Mouse (Mus musculus) cerebellum, adult 11 months (tissue): ENCODE data around the gene Hlcs.

ENCODE experiments used
- DNase-seq: peaks from one replicate; pipeline ENCODE4 v3.0.0; 2022

Hlcs gene

GRCm38 (mm10) chr16:94289138-94290072 is 24.0 kb downstream of the Hlcs start:
- peak; percentile 65 for DNase-seq

DNA sequence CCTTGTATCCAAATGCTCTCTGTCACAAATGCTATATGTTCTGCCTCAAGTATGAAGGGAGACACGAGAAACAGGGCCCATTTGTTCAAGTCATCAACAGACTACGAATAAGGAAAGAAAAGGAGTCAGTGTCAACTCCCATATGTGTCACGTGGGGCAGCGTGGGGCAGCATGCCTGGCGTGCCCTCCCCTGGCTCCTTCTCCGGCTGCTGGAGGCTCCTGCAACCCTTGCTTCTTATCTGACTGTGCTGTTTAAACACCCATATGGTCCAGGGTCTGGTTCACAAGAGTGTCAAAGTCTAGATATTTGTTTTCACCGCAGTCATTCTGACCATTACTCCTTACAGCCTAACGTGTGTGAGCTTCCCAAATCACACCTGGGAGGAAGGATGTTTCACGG is 25.5 kb downstream of the Hlcs start:
- no peak for DNase-seq

GRCm38 (mm10) chr16:94283972-94284371 is 29.4 kb downstream of the Hlcs start:
- no peak for DNase-seq

DNA sequence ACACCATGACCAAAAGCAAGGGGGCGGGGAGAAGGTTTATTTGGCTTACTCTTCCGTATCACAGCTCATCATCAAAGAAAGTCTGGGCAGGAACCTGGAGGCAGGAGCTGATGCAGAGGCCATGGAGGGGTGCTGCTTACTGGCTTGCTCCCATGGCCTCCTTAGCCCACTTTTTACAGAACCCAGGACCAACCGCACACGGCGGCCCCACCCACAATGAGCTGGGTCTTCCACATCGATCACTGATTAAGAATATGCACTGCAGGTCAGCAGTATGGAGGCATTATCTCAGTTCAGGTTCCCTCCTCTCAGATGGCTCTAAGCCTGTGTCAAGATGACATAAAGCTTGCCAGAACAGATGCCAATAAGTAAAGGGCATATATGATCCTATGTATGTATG is 42.5 kb downstream of the Hlcs start:
- no peak for DNase-seq

- peak; percentile 88 for DNase-seq
Measured at GRCm38 (mm10) chr16:94269635-94270034, 43.7 kb downstream of the Hlcs start.

DNA sequence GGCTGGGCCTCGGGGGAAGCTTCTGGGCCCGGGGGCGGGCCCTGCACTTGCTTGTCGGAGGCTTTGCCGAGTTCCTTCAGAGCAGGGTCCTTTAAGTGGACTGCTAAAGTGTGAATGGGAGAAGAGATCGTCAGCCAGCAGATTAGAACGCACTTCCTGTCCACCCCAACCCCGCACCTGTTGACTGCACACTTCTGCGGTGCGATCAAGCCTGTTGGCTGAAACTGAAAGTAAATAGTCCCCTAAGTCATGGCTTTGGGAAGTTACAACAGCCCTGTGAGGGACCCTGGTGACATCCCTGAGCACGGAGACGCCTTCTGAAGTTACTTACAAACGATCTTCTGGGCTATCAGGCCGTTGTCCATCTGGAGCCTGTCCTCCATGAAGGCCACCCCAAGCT is 45.2 kb downstream of the Hlcs start:
- DNase-seq: no peak

- no peak for DNase-seq
Measured at GRCm38 (mm10) chr16:94264611-94265010, 48.8 kb downstream of the Hlcs start.

DNA sequence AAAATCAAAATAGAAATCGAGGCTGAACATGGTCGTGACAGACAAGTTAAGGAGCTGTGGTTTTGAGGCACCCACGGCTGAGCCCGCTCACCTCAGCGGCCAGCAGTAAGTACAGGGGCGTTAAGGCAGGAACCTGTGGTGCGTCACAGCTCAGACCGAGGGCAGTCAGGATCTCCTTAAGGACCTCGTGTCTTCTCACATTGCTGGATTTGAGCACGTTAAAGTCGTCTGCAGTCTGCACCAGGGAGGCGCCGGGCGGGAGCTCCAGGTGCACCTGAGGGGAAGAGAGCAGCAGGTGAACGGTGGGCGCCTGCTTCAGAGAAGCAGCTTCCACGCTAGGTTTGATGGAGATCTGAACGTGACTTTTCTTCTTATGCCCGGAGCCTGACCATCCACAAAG is 50.9 kb downstream of the Hlcs start:
- no peak for DNase-seq

DNA sequence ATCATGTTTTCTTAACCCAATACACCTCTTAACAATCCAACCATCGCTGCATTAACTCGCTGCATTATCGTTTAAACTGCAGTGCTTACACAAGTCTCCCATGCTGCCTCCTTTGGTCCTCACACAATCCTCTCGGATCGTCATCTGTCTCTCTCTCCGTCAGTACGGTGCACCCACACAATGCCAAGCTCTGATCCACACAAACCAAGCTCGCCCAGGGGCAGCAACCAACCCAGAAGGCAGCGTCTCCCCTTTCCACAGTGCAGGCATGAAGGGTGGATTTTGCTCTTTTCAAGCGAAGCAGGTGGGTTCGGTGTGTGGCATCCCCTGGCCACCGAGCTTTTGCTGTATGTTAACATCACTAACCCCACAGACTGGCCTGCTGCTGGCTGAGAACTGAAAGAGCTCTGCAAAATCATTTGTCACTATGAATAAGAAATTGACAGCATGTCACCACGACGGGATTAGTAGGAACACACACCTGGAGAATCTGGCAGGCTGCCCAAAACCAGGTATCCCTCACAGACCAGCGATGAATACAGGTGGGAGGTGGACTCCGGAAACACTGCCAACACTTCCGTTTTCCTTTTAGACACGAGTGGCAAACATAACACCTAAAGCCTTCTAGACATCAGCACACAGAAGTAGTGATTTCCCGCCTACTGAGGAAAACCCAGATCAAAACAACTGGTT is 52.3 kb downstream of the Hlcs start:
- no peak for DNase-seq

DNA sequence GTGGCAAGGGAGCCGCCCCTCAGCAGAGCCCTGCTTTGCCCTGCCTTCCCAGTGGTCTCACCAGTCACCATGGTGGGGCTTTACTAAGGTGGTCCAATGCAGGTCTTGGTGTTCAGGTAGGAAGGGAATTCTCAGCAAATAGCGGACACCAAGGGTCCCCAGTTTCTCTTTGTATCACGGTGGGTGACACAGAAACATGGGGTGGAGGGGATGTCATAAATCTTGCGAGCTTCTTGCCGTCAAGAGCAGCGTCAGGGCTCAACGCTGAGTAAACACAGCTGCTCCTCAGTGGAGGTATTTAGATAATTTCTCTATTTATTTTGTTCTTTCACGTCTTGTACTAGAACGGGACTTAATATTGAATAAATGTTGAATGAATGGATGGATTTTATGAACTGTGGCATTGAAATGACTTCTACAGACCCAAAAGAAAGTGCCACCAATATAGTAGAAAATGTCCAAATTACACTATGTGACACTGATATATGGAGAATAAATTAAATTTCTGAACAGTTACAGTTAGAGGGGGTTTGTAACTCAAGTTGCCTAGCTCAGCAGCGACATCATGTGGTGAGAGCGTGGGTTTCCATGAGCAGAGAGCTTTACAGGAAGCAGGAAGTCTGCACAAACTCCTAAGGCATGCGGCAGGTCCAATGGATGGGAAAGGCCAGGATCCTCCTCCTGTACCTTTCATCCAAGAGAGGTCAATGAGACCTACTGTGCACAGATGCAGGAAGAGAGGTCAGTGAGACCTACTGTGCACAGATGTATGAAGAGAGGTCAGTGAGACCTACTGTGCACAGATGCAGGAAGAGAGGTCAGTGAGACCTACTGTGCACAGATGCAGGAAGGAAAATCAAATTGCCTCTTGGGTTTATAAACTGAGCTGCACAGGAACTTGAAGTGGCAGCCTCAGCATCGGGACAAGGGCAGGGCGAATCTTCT is 54.7 kb downstream of the Hlcs start:
- peak; percentile 43 for DNase-seq

DNA sequence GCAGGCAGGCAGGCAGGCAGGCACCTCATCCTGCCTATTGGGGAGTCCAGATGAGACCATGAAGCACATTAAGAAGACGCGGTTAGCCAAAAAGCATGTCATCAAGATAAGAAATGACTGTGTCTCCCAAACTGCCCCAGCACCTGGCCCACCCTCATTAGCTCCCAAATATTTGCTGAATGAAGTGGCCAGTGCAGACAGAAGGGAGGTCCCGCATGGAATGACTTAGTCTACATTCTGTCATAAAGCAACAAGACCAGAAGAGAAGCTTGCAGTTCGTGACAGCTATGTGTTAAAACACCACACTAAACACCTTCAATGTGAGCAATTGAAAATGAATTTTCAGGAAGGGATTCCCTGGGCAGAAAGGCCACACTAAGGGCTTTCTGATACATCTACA is 57.8 kb downstream of the Hlcs start:
- no peak for DNase-seq

DNA sequence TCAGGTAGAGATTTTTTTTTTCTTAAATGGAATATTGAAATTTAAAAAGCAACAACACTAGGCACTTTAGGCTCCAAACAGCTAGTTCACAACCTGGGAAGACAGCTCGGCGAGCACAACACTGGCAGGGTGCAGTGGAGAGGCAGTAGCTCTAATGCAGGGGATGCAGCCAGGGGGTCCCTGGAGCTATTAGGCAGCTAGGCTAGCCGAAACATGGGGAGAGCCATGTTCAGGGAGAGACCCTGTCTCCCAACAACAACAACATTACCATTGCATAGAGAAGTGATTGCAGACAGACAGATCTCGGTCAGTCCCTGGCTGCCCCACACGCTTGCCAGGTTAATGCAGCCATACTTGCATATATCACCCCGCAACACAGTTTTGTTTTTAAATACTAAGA is 58.3 kb downstream of the Hlcs start:
- no peak for DNase-seq

DNA sequence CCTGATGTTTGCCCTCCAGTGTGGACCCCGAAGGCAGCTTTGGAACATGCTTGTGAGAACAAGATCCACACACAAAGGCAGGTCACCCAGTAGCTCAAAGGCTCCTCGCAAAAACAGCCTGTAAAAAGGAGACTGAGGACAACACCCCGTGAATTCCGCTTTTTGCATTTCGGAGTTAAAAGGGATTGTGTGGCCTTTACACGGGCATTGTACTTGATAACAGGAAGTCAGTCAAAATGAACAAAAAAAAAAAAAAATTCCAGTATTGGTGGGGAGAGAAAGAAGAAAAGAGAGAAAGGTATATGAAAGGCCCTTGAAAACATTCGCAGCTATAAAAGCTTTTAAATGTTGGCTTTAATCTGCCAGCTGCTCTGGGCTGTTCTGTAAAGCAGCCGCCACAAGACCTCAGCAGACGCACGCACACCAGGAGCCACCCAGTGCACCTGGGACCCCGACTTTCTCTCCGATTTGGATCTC is 58.9 kb downstream of the Hlcs start:
- no peak for DNase-seq

DNA sequence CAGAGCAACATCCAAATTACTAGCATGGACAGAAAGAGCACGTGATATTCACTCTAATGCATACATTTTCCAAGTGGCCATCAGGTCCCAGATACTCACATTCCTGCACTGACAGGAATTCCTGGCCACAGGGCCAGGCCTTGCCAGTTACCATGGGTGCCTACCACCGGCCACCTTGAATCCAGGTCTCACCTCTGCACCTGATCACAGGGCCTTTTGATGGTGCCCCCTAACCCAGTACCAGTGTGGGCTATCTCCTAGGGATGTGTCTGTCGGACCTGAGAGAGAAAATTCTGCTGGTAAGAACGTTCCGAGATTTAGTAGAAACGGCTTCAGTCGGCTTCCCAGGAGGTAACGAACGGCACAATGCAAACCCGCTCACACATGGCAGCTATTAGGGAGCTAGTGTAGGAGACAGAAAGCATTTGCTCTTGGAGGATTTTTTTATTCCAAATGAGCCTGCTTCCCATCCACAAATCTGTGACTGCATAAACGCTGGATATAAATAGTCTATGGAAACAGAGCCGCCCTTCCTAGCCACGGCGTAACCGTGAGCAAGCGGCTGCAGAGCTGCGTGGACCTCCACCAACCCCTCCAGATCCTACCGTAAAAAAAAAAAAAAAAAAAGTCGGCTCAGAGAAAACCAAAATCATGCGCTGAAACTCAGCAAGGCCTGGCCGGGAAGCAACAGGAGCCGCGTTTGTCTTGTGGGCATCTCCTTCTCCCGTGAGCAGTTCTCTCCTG is 59.5 kb downstream of the Hlcs start:
- DNase-seq: no peak

GRCm38 (mm10) chr16:94251756-94252155 is 61.6 kb downstream of the Hlcs start:
- no peak for DNase-seq

- no peak for DNase-seq
Measured at GRCm38 (mm10) chr16:94250640-94251349, 62.6 kb downstream of the Hlcs start.

DNA sequence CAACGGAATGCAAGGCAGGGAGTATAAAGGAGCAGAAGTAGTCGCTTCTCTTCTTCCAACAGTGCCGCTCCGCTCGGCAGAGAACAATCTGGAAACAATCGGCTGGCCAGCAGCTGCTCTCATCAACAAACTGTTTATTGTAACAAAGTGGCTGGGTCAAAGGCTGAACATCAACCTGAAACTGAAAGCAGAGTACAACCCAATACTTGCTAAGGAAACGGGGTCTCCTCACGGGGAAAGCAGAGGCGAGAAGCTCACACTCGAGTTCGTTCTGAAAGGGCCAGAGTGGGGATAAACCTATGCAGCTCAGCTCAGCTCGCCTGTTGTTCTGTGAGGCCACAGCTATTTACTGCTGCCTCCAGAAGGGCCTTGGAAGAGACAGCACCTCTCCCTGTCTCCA is 63.2 kb downstream of the Hlcs start:
- no peak for DNase-seq

DNA sequence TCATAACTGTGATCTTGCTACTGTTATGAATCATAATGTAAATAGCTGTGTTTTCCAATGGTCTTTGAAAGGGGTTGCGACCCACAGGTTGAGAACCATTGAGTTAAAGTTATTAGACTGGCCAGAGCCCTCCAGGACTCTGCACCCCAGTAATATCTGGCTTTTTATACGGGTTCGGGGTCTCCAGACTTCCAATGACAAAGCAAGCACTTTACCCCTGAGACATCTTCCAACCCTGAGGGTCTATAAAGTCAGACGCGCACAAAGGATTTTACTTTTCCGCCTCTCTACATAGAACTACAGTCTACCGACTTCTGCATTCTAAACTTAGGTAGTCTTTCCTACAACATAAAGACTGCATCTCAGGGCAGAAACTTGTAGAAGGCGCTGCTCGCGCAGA is 63.7 kb downstream of the Hlcs start:
- no peak for DNase-seq

GRCm38 (mm10) chr16:94248721-94249120 is 64.7 kb downstream of the Hlcs start:
- no peak for DNase-seq

GRCm38 (mm10) chr16:94246976-94247375 is 66.4 kb downstream of the Hlcs start:
- no peak for DNase-seq

GRCm38 (mm10) chr16:94246058-94246784 is 67.2 kb downstream of the Hlcs start:
- no peak for DNase-seq
